Mouse (Mus musculus): ENCODE results near the gene Utf1.

The Utf1 gene

DNA sequence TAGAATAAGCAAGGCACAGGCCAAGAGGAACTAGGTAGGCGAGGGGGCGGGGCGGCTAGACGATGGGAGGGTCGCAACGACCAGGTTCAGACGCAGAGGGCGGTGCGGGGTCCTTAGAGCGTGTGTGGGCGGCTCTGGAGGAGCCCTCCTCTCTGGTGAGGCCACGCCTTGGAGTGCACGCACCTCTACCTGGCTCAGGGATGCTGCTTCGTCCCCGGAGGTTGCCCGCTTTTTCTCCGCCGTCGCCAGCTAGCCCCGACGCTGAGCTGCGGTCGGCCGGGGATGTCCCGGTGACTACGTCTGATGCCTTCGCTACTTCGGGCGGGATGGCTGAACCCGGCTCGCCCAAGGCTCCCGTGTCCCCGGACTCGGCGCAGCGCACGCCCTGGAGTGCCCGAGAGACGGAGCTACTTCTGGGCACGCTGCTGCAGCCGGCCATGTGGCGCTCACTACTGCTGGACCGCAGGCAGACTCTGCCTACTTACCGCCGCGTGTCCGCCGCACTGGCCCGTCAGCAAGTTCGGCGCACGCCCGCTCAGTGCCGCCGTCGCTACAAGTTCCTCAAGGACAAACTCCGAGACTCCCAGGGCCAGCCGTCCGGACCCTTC, at the start of gene Utf1:
Utf1 (plus strand) TSS at position 116 of the 608 bp plus-strand sequence.
- DNase-seq (ENCODE audit: extremely low read depth, insufficient read length, low spot score), result no peak

DNA sequence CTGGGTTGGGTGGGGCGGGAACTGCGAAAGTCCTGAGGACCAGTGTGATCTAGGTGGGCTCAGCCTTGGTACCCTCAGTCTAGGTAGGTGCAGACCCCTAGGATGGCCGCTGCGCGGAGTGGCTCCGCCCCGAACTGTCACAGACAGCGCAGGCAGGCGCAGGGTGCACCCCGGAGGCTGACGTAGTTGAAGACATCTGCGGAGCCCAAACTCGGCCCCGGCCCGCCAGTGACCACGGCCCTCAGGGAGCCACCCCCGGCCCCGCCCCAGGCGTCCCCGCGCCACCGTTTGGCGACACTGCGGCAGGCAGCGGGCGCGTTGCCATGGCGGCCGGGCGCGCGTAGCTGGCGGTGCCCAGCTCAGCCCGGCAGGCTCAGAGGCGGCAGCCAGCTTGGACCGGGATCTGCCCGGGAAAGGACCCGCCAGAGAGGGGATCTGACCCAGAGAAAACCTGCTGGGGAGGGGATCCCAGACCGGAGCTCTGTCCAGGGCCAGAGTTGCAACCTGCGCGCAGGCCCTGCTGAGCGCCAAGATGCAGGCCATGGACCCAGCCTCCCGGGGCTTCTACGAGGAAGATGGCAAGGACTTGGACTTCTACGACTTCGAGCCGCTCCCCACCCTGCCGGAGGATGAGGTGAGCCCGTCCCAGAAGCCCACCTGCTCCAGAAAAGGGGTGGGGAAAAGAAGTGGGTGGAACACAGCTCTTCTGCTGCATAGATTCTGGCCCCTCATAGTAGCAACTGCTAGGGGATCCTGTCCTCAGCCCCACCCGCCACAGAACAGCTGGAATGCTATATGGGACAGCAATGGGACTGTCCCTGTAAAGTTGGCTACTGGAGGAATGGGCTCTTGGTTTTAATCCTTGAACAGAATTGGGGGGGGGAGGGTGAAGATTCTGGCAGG, 48.7 kb upstream of the Utf1 start, which contains the start of gene Kndc1:
Kndc1 (plus strand) TSS at position 42 of the 903 bp plus-strand sequence.
- DNase-seq (ENCODE audit: extremely low read depth, insufficient read length, low spot score), result no peak

DNA sequence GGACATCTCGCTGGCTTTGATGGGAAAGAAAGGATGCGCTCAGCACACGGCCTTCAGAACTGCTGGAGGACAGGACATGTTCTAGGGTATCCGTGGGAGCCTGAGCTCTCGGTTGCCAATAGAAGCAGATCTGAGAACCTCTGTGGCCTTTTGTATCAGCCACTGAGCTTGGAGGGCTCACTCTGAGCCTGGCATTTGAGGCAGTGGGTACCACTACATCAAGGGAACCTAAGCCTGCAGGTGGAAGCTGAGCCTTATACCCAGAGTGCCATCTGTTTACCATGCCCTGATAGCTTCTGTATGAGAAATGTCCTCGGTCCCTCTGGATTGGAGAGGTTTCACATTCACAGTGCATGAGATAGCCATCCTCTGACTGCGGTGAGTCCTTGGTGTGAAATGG, 47.3 kb upstream of the Utf1 start:
- no peak for DNase-seq (ENCODE audit: extremely low read depth, insufficient read length, low spot score)

DNA sequence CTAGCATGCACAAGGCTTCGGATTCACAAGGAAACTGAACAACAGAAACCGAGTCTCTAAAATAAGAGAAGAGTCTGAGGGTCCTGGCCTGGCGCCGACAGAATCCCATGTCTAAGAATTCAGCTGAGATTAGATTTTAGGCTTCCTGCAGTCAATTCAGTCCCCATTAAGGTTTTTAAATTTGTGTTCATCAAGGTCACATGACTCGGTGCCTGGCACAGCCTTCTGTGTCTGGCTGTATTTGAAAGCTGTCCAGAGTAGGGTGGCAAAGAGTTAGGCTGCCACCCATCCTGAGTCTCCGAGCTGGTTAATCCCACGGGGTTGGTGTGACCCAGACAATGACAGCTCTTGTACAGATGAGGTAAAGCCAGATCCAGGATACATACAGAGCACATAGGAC, 46.8 kb upstream of the Utf1 start:
- DNase-seq (ENCODE audit: extremely low read depth, insufficient read length, low spot score), result no peak

DNA sequence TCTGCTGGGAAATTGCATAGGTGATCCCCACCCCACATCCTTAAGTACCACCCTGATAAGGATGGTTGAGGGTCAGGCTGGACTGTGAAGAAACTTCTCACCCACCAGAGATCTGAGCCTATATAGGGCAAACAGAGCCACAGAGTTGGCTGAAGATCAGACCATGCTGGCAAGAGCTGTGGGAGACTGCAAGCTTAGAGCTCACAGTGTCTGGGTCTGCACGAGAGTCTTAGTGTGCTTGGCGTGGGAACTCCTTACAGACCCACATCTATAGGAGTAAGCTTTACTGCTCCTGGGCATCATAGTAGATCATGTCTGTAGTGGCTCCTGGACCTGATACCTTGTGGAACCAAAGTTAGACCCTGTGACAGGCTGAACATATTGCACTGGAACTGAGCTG, 45.0 kb upstream of the Utf1 start:
- DNase-seq (ENCODE audit: extremely low read depth, insufficient read length, low spot score), result no peak

DNA sequence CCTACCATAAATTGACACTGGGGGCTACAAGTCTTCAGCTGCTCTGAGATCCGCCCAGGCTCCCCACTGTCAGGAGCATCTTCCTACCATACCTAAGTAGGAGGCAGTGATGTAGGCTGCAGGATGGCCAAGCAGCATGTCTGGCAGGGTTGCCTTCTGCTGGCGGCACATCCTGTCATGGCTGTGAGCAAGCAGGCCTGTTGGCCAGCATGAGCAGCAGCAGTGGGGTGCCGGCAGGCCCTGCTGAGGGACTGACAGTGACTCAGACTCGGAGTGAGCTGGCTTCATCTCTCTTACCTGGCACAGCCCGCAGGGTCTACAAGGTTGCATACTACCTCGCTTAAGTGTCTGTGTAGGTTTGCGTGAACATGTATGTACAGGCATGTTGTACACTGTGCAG, 44.1 kb upstream of the Utf1 start:
- no peak for DNase-seq (ENCODE audit: extremely low read depth, insufficient read length, low spot score)

DNA sequence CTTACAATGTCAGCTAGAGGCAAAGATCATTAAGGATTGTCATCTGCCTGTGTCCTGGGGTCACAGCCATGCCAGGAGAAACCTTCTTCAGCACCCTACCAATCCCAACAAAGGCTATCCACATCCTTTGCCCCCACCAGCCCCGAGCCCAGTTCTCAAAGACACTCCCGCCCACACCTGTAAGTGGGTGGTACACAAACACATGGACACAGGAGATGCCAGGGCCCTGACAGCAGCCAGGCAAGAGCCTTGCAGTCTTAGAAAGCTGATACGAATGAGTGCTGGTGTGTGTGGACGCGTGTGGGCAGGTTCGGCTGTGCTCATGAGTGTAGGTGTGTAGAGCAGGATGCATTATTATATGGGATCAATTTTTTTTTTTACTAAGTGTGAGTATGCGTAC, 43.1 kb upstream of the Utf1 start:
- DNase-seq (ENCODE audit: extremely low read depth, insufficient read length, low spot score), result no peak

DNA sequence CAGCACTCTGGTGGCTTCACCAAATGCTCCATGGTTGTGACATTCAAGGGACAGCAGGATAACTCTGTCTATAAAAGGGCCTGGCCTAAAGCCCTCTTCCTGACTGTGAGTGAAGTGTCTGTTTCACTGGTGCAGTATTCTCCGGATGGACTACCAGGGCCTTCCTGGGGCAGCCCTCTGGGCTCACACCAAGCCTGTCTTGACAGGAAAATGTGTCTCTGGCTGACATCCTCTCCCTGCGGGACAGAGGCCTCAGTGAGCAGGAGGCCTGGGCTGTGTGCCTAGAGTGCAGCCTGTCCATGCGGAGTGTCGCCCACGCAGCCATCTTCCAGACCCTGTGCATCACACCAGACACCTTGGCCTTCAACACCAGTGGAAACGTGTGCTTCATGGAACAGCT, 42.7 kb upstream of the Utf1 start:
- DNase-seq (ENCODE audit: extremely low read depth, insufficient read length, low spot score), result no peak

DNA sequence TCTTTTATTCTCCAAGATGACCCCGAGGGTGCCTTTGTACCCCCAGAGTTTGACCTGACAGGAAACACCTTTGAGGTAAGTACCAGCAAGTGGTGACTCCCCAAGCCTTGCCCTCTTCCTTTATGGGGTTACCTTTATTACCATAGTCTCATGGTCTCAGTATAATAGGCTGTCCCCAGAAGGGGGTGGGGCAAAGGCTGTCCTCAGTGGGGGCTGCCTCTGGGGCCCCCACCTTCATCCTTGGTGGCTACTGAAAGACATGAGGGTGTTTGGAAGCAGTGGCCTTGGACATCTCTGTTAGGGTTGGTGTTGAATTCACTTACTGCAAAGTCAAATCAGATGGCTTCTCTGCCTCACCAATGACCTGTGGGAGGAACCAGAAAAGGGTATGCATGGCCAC, 41.6 kb upstream of the Utf1 start:
- DNase-seq (ENCODE audit: extremely low read depth, insufficient read length, low spot score), result no peak

DNA sequence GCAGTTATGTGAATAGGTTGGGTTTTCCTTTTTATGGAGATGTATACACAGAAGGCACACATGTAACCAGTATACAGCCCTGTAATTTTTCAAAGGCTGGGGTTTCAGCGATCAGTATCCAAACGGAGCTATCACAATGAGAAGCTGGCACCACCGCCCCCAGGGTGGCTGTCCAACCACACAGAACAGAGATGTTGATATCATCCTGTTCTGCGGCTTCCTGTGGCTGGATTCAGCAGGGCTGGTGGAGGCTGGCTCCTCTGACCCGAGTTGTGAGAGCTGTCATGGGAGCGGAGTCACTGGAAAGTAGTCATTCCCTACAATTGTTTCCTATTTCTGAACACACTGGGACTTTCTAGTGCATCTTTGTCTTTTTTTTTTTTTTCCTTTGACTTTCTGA, 38.3 kb upstream of the Utf1 start:
- DNase-seq (ENCODE audit: extremely low read depth, insufficient read length, low spot score), result no peak

DNA sequence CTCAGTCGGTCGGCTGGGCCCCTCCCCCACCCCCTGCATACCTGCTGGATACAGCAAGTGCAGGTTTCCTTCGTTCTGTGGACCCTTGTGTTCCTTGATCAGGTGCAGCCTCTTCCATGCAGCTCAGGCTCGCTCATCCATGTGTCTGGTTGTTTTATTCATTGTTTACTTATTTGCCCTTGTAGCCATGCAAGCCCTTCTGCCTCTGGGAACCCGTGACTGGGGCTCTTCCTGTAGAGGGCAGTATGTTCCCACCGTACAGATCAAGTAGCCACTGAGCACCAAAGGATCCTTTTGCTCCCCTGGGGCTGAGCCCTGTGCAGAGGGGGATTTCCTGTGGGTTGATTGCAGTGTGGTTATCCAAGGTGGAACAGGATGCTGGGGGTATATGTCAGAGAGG, 37.9 kb upstream of the Utf1 start:
- no peak for DNase-seq (ENCODE audit: extremely low read depth, insufficient read length, low spot score)

DNA sequence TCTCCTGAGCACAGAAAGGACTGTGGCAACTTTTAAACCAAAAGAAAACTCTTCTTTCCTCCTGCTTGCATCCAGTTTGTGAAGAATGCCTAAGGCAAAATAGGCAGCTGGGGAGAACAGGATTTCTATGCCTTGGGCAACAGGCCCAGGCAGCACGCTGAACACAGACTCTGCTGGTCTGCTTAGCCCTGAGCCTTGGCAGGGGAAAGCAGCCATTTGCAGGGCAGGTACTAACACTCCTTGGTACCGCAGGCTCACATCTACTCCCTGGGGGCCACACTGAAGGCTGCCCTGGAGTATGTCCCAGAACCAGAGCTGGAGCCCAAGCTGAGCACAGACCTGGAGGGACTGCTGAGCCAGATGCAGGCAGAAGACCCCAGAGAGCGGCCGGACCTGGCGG, 35.4 kb upstream of the Utf1 start:
- DNase-seq (ENCODE audit: extremely low read depth, insufficient read length, low spot score), result no peak

DNA sequence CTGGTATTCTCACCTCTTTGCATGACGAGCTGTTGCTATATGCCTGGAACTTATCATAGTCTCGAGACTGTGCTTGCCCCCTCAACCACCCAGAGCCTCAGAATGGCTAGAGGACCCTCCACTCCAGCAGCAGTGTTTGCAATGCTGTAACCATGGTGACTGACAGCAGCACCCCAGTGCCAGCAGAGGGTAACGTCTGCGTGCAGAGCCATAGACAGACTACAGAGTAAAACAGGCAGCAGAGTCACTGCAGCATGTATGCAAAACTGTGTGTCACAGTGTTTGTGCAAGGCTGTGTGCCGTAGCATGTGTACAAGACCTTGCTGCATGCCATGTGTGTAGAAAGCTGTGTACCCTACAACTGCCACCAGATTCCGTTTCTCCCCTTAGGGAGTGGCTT, 34.1 kb upstream of the Utf1 start:
- no peak for DNase-seq (ENCODE audit: extremely low read depth, insufficient read length, low spot score)

DNA sequence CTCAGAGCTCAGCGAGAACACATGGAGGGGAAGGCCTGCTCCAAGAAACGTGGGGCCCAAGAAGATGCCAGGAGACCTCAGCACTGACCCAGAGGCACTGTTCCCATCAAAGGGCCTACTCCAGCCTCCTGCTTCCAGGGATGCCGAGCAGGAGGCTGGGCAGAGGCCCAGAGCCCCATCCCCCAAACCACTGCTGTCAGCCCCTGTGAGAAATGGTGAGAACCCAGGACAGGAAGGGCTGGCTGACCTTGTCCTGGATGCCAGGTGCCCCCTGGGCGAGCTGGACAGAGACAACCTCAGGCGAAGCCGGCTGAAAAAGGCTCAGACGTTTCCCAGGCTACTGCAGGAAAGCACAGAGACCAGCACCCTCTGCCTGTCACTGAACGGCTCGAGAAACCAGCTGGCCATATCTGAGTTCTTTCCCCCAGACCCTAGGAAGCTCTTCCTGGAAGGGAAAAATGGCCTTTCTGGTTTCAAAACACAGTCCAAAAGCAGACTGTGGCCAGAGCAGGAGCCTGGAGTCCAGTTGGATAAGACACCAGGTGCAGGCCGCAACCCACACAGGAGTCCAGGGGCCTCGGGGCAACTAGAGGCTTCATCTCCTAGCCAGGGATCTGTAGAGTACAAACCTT, 33.3 kb upstream of the Utf1 start:
- DNase-seq (ENCODE audit: extremely low read depth, insufficient read length, low spot score), result no peak

DNA sequence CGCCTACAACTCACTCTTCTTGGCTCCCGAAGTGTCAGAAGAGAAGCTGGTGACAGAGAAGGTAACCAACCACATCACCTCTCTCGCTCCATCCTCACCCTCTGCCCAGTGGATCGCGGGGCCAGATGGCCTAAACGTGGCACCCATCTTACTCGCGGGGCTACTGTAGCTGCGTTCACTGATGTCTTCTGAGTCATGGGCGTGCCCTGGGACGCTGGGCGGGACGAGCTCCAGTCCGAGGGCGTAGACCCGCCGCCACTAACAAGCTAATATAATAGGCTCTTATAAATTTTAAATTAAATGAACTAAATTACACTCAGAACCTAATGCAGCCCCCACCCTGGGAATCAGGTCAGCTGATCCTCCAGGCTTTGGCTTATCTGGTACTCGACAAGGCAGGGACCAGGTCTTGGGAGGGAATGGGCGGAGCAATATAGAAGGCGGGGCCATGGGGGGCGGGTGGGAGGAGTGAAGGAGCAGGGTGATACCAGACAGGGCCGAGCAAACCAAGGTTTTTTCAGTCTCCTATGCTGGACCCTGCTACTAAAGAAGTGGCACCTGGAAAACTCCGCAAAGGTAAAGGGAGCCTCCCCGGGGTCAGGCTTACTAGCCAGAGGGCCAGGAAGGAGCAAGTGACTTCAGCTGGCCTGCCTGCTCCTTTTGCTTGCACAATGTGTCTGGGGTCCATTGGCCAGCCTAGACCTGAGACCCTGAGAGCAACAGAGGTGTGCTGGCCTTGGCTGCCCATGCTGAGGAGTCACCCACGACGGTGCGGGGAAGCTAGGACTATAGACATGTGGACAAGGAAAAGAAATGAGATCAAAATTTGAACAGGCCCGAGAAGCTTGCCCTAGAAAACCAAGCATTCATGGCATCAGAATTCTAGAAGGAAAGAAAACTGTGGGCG, 29.2 kb upstream of the Utf1 start:
- DNase-seq (ENCODE audit: extremely low read depth, insufficient read length, low spot score), result no peak

DNA sequence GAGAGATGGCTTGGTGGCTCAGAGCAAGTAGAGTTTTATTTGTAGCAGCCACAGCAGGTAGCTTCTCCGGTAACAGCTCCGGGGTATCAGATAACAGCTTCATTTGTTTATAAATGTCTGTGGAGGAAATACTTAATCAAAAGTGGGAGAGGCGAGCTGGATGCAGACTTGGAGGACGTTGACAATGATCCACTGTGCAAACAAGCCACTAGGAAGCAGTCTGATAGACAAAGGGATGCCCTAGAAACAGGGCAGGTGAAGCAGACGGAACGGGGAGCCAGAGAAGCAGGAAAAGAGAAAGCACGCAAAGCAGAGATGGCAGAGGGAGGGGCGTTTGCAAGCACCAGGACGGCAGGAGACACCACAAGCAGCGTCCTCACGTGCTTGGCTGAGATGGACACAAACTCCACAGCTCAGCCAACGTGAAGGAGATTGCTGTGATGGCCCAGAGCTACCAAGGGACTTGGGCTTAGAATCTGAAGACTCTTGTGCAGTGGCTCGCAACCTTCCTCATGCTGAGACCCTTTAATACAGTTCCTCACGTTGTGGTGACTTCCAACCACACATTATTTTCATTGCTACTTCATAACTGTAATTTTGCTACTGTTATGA, 27.8 kb upstream of the Utf1 start:
- DNase-seq (ENCODE audit: extremely low read depth, insufficient read length, low spot score), result no peak

DNA sequence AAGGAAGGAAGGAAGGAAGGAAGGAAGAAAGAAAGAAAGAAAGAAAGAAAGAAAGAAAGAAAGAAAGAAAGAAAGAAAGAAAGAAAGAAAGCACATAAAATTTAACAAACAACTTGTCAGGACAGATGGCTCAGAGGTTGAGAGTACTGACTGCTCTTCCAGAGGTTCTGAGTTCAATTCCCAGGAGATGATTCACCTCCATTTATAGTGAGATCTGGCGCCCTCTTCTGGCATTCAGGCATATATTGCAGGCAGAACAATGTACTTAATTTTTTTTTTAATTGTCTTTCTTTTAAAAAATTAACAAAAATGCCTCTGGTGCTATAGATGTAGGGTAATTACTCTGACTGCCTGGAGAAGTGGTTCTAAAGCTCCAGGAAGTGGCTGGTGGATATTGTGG, 27.2 kb upstream of the Utf1 start:
- no peak for DNase-seq (ENCODE audit: extremely low read depth, insufficient read length, low spot score)

DNA sequence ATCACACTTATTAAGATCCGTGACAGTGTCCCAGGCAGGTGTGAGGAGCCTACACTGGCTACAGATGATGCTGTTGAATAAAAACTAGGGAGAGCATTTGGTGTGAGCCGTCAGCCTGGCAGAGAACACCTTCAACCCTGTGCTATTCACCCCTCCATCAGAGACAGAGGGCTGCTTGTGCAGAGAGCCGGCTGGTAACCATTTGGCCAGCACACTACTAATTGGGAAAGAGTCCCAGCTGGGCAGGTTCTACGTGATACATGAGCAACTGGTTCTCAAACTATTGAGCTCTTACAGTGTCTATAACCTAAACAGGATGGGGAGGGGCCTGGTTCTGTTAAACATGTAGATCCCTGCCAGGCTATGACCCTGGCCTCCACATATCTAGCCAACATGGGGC, 25.3 kb upstream of the Utf1 start:
- no peak for DNase-seq (ENCODE audit: extremely low read depth, insufficient read length, low spot score)

DNA sequence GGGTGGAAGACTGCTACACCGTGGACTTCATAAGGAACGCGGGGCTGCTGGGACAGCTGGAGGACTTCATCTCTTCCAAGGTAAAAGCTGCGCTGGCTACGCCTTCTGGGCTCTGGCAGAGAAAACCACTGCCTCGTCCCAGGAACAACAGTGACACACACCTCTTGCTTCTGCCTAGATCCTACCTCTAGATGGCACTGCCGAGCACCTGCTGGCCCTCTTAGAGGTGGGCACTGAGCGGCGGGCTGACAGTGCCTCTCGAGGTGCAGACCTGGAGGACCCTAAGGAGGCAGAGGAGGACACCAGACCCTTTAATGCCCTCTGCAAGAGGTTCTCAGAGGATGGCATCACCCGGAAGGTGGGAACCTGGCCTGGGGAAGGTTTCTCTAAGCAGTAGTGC, 12.9 kb upstream of the Utf1 start:
- DNase-seq (ENCODE audit: extremely low read depth, insufficient read length, low spot score), result no peak

DNA sequence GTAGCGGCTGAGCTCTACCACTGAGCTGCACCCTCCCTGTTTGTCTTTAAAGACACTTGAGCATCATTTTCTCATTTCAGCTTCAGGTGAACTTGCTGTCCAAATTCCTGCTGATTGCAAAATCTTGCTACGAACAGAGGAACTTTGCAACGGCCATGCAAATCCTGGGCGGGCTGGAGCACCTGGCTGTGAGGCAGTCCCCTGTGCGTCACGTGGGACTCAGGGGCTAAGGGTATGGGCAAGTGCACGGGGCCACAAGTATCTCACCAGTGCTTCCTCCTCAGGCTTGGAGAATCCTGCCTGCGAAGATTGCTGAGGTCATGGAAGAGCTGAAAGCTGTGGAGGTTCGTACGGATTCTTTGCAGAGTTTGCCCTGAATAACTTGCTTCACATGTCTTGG, 6.9 kb upstream of the Utf1 start:
- DNase-seq (ENCODE audit: extremely low read depth, insufficient read length, low spot score), result no peak
